25 mouse cellular contexts compared by ENCODE assay signal in genomic region chr11:79357397-79357796, GRCm38 (mm10). TPM values are rescaled to one million over a fixed set of nuclear protein-coding genes. Genes with fewer than 3 reads are reported as not detected.
DNase-seq lines count a peak whose midpoint lies in the region; ATAC-seq and TF ChIP-seq lines count a peak whose summit lies in the region.
"Had no signal": no experiment of that assay in that cellular context is flagged by ENCODE, and none has a peak within 500 bp of the region (broad histone marks: within the 10 kb centered on the region; RNA-seq: fewer than 3 reads in every experiment).

No protein-coding gene starts in this region.

- H3K4me1 ChIP-seq in embryonic facial prominence, embryonic 11.5 days (ENCODE audit: control insufficient read depth, insufficient read depth, low read length) = no peaks in the 10 kb centered on the region
- H3K4me1 ChIP-seq in embryonic facial prominence, embryonic 10.5 days = no peaks in the 10 kb centered on the region
- H3K4me1 ChIP-seq in hindbrain, postnatal 0 days (ENCODE audit: insufficient read depth, low read length) = no peaks in the 10 kb centered on the region
- no peaks in the 10 kb centered on the region for H3K4me1 ChIP-seq in hindbrain, embryonic 12.5 days
- no peaks in the 10 kb centered on the region for H3K4me1 ChIP-seq in lung, embryonic 14.5 days (ENCODE audit: insufficient read depth)
- H3K4me1 ChIP-seq: limb, embryonic 10.5 days; midbrain, embryonic 12.5 days had no signal

- no peak overlapping the region for H3K4me3 ChIP-seq in embryonic facial prominence, embryonic 11.5 days (ENCODE audit: low read depth, low read length)
- H3K4me3 ChIP-seq in embryonic facial prominence, embryonic 10.5 days = no peak overlapping the region
- H3K4me3 ChIP-seq in hindbrain, postnatal 0 days (ENCODE audit: low read length) = no peak overlapping the region
- H3K4me3 ChIP-seq in hindbrain, embryonic 12.5 days = no peak overlapping the region
- H3K4me3 ChIP-seq in lung, embryonic 14.5 days (ENCODE audit: low read depth, low read length) = no peak overlapping the region
- H3K4me3 ChIP-seq: erythroblast, embryonic 14.5 days; heart, embryonic 12.5 days; layer of hippocampus, adult 2 months; limb, embryonic 10.5 days; midbrain, embryonic 12.5 days; myocyte had no signal

- H3K9me3 ChIP-seq in embryonic facial prominence, embryonic 11.5 days (replicated peaks; ENCODE audit: control insufficient read depth, low read length) = no peaks in the 10 kb centered on the region
- no peaks in the 10 kb centered on the region for H3K9me3 ChIP-seq in embryonic facial prominence, embryonic 10.5 days
- no peaks in the 10 kb centered on the region for H3K9me3 ChIP-seq in hindbrain, postnatal 0 days (ENCODE audit: low read length)
- H3K9me3 ChIP-seq in hindbrain, embryonic 12.5 days (replicated peaks) = no peaks in the 10 kb centered on the region
- no peaks in the 10 kb centered on the region for H3K9me3 ChIP-seq in lung, embryonic 14.5 days (ENCODE audit: low read depth, low read length)
- H3K9me3 ChIP-seq: heart, embryonic 12.5 days; limb, embryonic 10.5 days; midbrain, embryonic 12.5 days had no signal

- H3K27ac ChIP-seq in embryonic facial prominence, embryonic 11.5 days (replicated peaks; ENCODE audit: low read depth, low read length) = no peak overlapping the region
- no peak overlapping the region for H3K27ac ChIP-seq in embryonic facial prominence, embryonic 10.5 days (replicated peaks)
- no peak overlapping the region for H3K27ac ChIP-seq in hindbrain, postnatal 0 days
- H3K27ac ChIP-seq in hindbrain, embryonic 12.5 days = no peak overlapping the region
- no peak overlapping the region for H3K27ac ChIP-seq in lung, embryonic 14.5 days (ENCODE audit: low read depth)
- H3K27ac ChIP-seq: limb, embryonic 10.5 days; midbrain, embryonic 12.5 days had no signal

- 85% methylated on average over 1 of the region's 1 CpGs for WGBS in embryonic facial prominence, embryonic 11.5 days
- 95% methylated on average over 1 of the region's 1 CpGs for WGBS in embryonic facial prominence, embryonic 10.5 days
- 91% methylated on average over 1 of the region's 1 CpGs for WGBS in hindbrain, postnatal 0 days
- 100% methylated on average over 1 of the region's 1 CpGs for WGBS in hindbrain, embryonic 12.5 days
- 96% methylated on average over 1 of the region's 1 CpGs for WGBS in lung, embryonic 14.5 days

- no peak for DNase-seq in embryonic facial prominence, embryonic 11.5 days (ENCODE audit: low spot score)
- DNase-seq in embryonic facial prominence, embryonic 10.5 days (ENCODE audit: low spot score) = no peak
- DNase-seq in hindbrain, postnatal 0 days (ENCODE audit: low spot score) = no peak
- no peak for DNase-seq in lung, embryonic 14.5 days
- DNase-seq in lung, postnatal 10 days = no peak
- DNase-seq in thymus, postnatal 0 days (ENCODE audit: low spot score) = no peak
- DNase-seq: adrenal gland, postnatal 25 days; cerebellum, adult 9-10 months; gastrocnemius, postnatal 14 days; heart, postnatal 10 days; kidney, adult 18-20 months; kidney, postnatal 14 days; right cerebral cortex, adult 18-20 months; right cerebral cortex, postnatal 4 days; thymus, postnatal 25 days had no signal

- TF ChIP-seq CTCF in hindbrain, postnatal 0 days (IDR thresholded peaks at IDR 0.05; ENCODE audit: low read depth) = no peak
- no peak for TF ChIP-seq CTCF in lung, embryonic 14.5 days (IDR thresholded peaks at IDR 0.05; ENCODE audit: low read depth)

- H3K9ac ChIP-seq in embryonic facial prominence, embryonic 11.5 days (replicated peaks; ENCODE audit: low read length) = no peak overlapping the region
- H3K9ac ChIP-seq in hindbrain, postnatal 0 days (replicated peaks; ENCODE audit: low read length) = no peak overlapping the region
- H3K9ac ChIP-seq in hindbrain, embryonic 12.5 days = no peak overlapping the region
- H3K9ac ChIP-seq in lung, embryonic 14.5 days = no peak overlapping the region
- H3K9ac ChIP-seq: heart, embryonic 12.5 days; midbrain, embryonic 12.5 days had no signal

- 0 out of 2 replicates have a peak, but pooled peaks have one; percentile 44 for ATAC-seq in embryonic facial prominence, embryonic 11.5 days (replicated peaks; ENCODE audit: insufficient number of reproducible peaks, low FRiP score, low TSS enrichment, low read depth)
- ATAC-seq in hindbrain, postnatal 0 days = peak; percentile 78
- ATAC-seq in hindbrain, embryonic 12.5 days (ENCODE audit: low FRiP score) = no peak
- ATAC-seq in lung, embryonic 14.5 days (ENCODE audit: insufficient read depth) = peak; percentile 31; the same call in 1 of the 2 replicates
- peak; percentile 20; the same call in 1 of the 2 replicates for ATAC-seq in erythroblast, adult 5-6 weeks (replicated peaks; ENCODE audit: low FRiP score, poor library complexity, severe bottlenecking)
- ATAC-seq: forebrain, embryonic 16.5 days; lung, postnatal 0 days had no signal

- no peak overlapping the region for H3K4me2 ChIP-seq in embryonic facial prominence, embryonic 11.5 days (ENCODE audit: low read depth, low read length)
- no peak overlapping the region for H3K4me2 ChIP-seq in hindbrain, postnatal 0 days (ENCODE audit: low read depth, low read length)
- H3K4me2 ChIP-seq in hindbrain, embryonic 12.5 days (replicated peaks) = no peak overlapping the region
- no peak overlapping the region for H3K4me2 ChIP-seq in lung, embryonic 14.5 days
- H3K4me2 ChIP-seq: heart, embryonic 12.5 days; midbrain, embryonic 12.5 days had no signal

- no peaks in the 10 kb centered on the region for H3K36me3 ChIP-seq in embryonic facial prominence, embryonic 11.5 days (replicated peaks; ENCODE audit: control insufficient read depth, insufficient read depth, low read depth, low read length)
- H3K36me3 ChIP-seq in embryonic facial prominence, embryonic 10.5 days (replicated peaks) = peaks cover 11% of the 10 kb centered on the region; the same call in 1 of the 2 replicates
- H3K36me3 ChIP-seq in hindbrain, postnatal 0 days (ENCODE audit: insufficient read depth, low read length) = no peaks in the 10 kb centered on the region
- H3K36me3 ChIP-seq in hindbrain, embryonic 12.5 days = no peaks in the 10 kb centered on the region
- H3K36me3 ChIP-seq in lung, embryonic 14.5 days (ENCODE audit: insufficient read depth) = no peaks in the 10 kb centered on the region
- H3K36me3 ChIP-seq: heart, embryonic 12.5 days; midbrain, embryonic 12.5 days had no signal

- H3K27me3 ChIP-seq in embryonic facial prominence, embryonic 11.5 days (ENCODE audit: control insufficient read depth, insufficient read depth, low read length) = no peaks in the 10 kb centered on the region
- H3K27me3 ChIP-seq in embryonic facial prominence, embryonic 10.5 days (replicated peaks; ENCODE audit: low read depth, poor library complexity, severe bottlenecking) = no peaks in the 10 kb centered on the region
- H3K27me3 ChIP-seq in hindbrain, postnatal 0 days (ENCODE audit: insufficient read depth, low read length) = no peaks in the 10 kb centered on the region
- H3K27me3 ChIP-seq in hindbrain, embryonic 12.5 days = no peaks in the 10 kb centered on the region
- no peaks in the 10 kb centered on the region for H3K27me3 ChIP-seq in lung, embryonic 14.5 days (ENCODE audit: insufficient read depth, low read length)
- H3K27me3 ChIP-seq: heart, embryonic 12.5 days; midbrain, embryonic 12.5 days had no signal

RNA-seq across cellular contexts. Expression of gene Nf1, which starts 17.9 kb away (rescaled TPM):
- polyA plus RNA-seq in embryonic facial prominence, embryonic 11.5 days (2014; fragmentation: Nextera tagmentation; extraction: Ambion mirVana) = 8.1 and 10.4 TPM in 2 replicates
- 6.5 and 7.7 TPM in 2 replicates for polyA plus RNA-seq in embryonic facial prominence, embryonic 10.5 days (2016; fragmentation: Nextera tagmentation; extraction: Ambion mirVana)
- 68.4 and 73.6 TPM in 2 replicates for total RNA-seq in hindbrain, postnatal 0 days (2014; rRNA removed)
- 7.3 and 8.7 TPM in 2 replicates for polyA plus RNA-seq in hindbrain, postnatal 0 days (2015; fragmentation: Nextera tagmentation; extraction: Ambion mirVana)
- polyA plus RNA-seq in hindbrain, embryonic 12.5 days (2016; fragmentation: Nextera tagmentation; extraction: Ambion mirVana) = 8.9 and 9.5 TPM in 2 replicates
- 10.2 and 12.6 TPM in 2 replicates for polyA plus RNA-seq in lung, embryonic 14.5 days (2014; fragmentation: Nextera tagmentation; extraction: Ambion mirVana)
- total RNA-seq in erythroblast, adult 5-6 weeks (2015; ENCODE audit: low replicate concordance) = 2.7 and 7.1 TPM in 2 replicates
- 2.1 and 2.5 TPM in 2 replicates for total RNA-seq in erythroblast, adult 5-6 weeks (2017; ENCODE audit: low replicate concordance)
- polyA plus RNA-seq in thymus, postnatal 0 days (2015; fragmentation: Nextera tagmentation; extraction: Ambion mirVana) = 3.3 and 4.7 TPM in 2 replicates
